Mouse (Mus musculus) heart, embryonic 13.5 days (tissue): ENCODE data around the gene Hivep3. TPM values are rescaled to one million over a fixed set of nuclear protein-coding genes. Genes with fewer than 3 reads are reported as not detected.

Experiments used
- ATAC-seq: fragments of 200-750 bp; cut with Nextera tagmentation; 2 replicates; pipeline ENCODE4 v1.8.0; 2017; ENCODE audit warnings: moderate TSS enrichment; ENCODE audit not compliant: insufficient number of reproducible peaks, low FRiP score, low TSS enrichment; ENCODE audit errors: extremely low read depth
- H3K27ac ChIP-seq: fragments of 300-500 bp; sonication (generic); replicated peaks from 2 replicates; pipeline ENCODE4 v1.5.1; 2015; ENCODE audit warnings: moderate library complexity, mild to moderate bottlenecking, inconsistent platforms
- H3K27me3 ChIP-seq: fragments of 300-500 bp; sonication (generic); replicated peaks from 2 replicates; pipeline ENCODE4 v1.6.1; 2015; ENCODE audit warnings: mild to moderate bottlenecking, inconsistent platforms
- H3K36me3 ChIP-seq: fragments of 300-500 bp; sonication (generic); 2 replicates; pipeline ENCODE4 v1.6.1; 2015; ENCODE audit warnings: mild to moderate bottlenecking, inconsistent platforms
- H3K4me1 ChIP-seq: fragments of 300-500 bp; sonication (generic); 2 replicates; pipeline ENCODE4 v1.6.1; 2015; ENCODE audit warnings: inconsistent platforms
- H3K4me2 ChIP-seq: fragments of 300-500 bp; sonication (generic); 2 replicates; pipeline ENCODE4 v1.6.1; 2015; ENCODE audit warnings: inconsistent platforms, mild to moderate bottlenecking, moderate library complexity
- H3K4me3 ChIP-seq: fragments of 300-500 bp; sonication (generic); 2 replicates; pipeline ENCODE4 v1.5.1; 2015; ENCODE audit warnings: moderate library complexity, mild to moderate bottlenecking, inconsistent platforms
- H3K9ac ChIP-seq: fragments of 300-500 bp; sonication (generic); 2 replicates; pipeline ENCODE4 v1.6.1; 2015; ENCODE audit warnings: inconsistent platforms, mild to moderate bottlenecking, moderate library complexity
- H3K9me3 ChIP-seq: fragments of 300-500 bp; sonication (generic); 2 replicates; pipeline ENCODE4 v1.6.1; 2016; ENCODE audit warnings: inconsistent platforms
- WGBS: fragments of 180-500 bp; shearing (Covaris S2); methylation state at CpG from one replicate; pipeline ENCODE4 v1.1.7; 2015; ENCODE audit warnings: mixed read lengths; 5-methylcytosine and 5-hydroxymethylcytosine counted together
- polyA plus RNA-seq: library from polyadenylated mRNA; unstranded; fragments of >200 nt; fragmentation: Nextera tagmentation; extraction: Ambion mirVana; gene quantifications from 2 replicates; pipeline ENCODE4 v1.2.1, GENCODE M21; 2015

The Hivep3 gene
- polyA plus RNA-seq, 1 experiment from 2014 or later, result 5.0 TPM

DNA sequence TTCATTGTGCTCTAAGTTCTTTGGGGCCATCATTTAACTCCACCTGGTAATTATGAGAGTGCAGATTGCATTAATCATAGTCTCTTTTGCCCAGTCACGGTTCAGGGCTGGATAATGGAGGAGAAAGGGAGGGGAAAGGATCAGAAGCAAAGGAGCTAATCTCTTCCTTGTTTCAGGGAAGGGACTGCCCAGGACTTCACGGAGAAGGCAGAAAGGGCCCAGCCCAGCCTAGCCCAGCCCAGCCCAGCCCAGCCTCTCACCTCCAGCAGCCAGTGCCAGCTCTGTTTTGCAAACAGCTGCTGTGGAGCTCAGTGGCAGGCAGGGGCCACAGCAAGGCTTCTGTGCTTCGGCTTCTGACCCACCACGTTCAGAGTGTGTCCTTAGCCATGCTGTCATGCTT is 180.6 kb downstream of the Hivep3 start:
- no peak for ATAC-seq
- WGBS, result 36% methylated on average over 4 of the region's 4 CpGs
- H3K4me2 ChIP-seq, result no peak overlapping the region

DNA sequence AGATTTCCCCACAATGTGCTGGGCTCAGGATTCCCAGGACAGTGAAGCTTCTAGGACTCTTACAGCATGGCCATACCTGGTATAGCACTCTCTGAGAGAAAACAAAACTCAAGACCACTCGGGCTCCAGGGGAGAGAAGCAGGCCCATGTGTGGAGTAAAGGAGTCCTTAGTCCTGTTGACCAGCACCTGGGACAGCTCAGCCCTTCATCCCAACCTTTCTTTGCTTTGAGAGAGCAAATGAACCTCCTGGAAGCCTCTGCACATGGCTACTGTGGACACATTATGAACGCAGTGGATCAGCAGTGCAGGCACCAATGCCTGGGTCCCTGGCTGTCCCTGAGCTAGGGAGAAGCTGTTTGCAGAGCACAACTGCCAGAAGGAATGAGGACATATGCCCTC is 181.5 kb downstream of the Hivep3 start:
- Histone ChIP-seq H3K9ac (no peak overlapping the region), H3K4me2 (no peak overlapping the region), H3K27ac (no peak overlapping the region), H3K4me3 (no peak overlapping the region), H3K9me3 (no peaks in the 10 kb centered on the region), H3K4me1 (peaks cover 8% of the 10 kb centered on the region; the same call in 1 of the 2 replicates), H3K36me3 (no peaks in the 10 kb centered on the region), H3K27me3 (no peaks in the 10 kb centered on the region)
- no peak for ATAC-seq
- WGBS, result 70% methylated on average over 2 of the region's 2 CpGs

More for the DNA sequence above, 180.6 kb downstream of the Hivep3 start:
- Histone ChIP-seq H3K4me3 (no peak overlapping the region), H3K9ac (no peak overlapping the region), H3K4me1 (peaks cover 8% of the 10 kb centered on the region; the same call in 1 of the 2 replicates), H3K27me3 (0 out of 2 replicates have a peak, but pooled peaks cover 3% of the 10 kb centered on the region), H3K9me3 (no peaks in the 10 kb centered on the region), H3K36me3 (no peaks in the 10 kb centered on the region), H3K27ac (no peak overlapping the region)

DNA sequence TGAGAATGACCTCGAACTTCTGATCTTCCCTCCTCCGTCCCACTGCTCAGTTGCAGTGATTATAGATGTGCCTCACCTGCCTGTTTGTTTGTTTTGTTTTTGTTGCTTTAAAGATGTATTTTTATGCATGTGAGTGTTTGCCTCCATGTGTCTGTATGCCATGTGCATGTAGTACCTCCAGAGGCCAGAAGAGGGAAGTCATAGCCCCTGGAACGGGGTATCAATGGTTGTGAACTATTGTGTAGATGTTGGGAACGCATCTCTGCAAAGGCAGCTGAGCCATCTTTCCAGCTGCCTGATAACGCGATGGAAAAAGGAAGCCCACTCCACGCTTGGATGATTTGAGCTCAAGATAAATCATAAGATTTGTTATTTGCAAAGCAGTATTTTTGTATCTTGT is 183.9 kb downstream of the Hivep3 start:
- H3K36me3 ChIP-seq, result no peaks in the 10 kb centered on the region
- no peak overlapping the region for H3K27ac ChIP-seq
- no peak for ATAC-seq
- no peak overlapping the region for H3K4me2 ChIP-seq
- H3K9me3 ChIP-seq, result no peaks in the 10 kb centered on the region
- WGBS, result 68% methylated on average over 7 of the region's 7 CpGs
- no peaks in the 10 kb centered on the region for H3K27me3 ChIP-seq
- H3K9ac ChIP-seq, result no peak overlapping the region
- no peak overlapping the region for H3K4me3 ChIP-seq
- no peaks in the 10 kb centered on the region for H3K4me1 ChIP-seq

DNA sequence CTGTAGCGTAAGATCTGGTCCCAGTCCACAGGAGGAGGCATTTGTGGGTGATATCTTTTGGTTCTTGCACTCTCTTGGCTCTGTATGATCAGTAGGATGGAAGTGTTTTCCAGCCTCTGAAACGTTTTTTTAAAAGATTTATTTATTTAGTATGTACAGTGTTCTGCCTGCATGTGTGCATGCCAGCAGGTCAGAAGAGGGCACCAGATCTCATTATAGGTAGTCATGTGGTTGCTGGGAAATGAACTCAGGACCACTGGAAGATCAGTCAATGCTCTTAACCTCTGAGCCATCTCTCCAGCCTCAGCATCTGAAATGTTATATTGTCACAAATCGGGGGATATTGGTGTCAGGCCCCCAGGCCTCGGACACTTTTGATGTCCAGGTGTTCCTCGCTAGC is 185.8 kb downstream of the Hivep3 start:
- no peak for ATAC-seq
- H3K9me3 ChIP-seq, result peaks cover 10% of the 10 kb centered on the region; the same call in 1 of the 2 replicates
- H3K27ac ChIP-seq, result no peak overlapping the region
- H3K4me1 ChIP-seq, result no peaks in the 10 kb centered on the region
- no peak overlapping the region for H3K9ac ChIP-seq
- no peaks in the 10 kb centered on the region for H3K27me3 ChIP-seq
- H3K4me3 ChIP-seq, result no peak overlapping the region
- WGBS, result 70% methylated on average over 5 of the region's 5 CpGs
- no peak overlapping the region for H3K4me2 ChIP-seq
- H3K36me3 ChIP-seq, result no peaks in the 10 kb centered on the region

DNA sequence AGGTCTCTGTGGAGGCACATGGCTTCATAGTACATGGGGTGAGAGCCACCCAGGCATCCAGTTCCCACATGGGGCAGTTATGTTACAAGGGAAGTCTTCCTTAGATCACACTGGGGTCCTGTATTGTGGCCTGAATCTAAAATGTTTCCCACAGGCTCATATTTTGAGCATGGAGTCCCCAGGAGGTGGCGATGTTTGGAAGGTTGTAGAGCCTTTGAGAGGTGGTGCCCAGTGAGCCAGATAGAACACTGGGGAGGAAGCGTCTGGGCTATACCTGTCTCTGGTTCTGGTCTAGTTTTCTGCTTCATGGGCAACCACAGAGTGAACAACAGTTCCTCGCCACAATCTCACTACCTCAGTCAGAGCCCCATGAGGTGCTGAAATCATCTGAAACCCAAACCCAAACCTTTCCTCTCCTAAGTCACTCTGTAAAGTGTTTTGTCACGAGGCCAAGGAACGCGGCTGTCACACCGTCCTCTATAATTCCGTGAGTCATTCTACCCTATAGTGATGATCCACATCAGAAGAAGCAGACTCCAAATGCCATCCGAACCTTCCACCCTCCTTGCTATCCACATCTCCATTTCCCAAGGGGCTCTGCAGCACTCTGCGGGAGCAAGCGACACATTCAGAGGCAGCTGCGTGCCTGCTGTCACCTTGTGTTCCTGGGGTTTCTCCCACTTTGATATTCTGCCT is 187.6 kb downstream of the Hivep3 start:
- Histone ChIP-seq H3K4me2 (no peak overlapping the region), H3K36me3 (no peaks in the 10 kb centered on the region), H3K4me3 (no peak overlapping the region), H3K9ac (no peak overlapping the region), H3K9me3 (peaks cover 10% of the 10 kb centered on the region; the same call in 1 of the 2 replicates), H3K27me3 (no peaks in the 10 kb centered on the region), H3K27ac (no peak overlapping the region), H3K4me1 (no peaks in the 10 kb centered on the region)
- WGBS, result 78% methylated on average over 12 of the region's 12 CpGs
- no peak for ATAC-seq

DNA sequence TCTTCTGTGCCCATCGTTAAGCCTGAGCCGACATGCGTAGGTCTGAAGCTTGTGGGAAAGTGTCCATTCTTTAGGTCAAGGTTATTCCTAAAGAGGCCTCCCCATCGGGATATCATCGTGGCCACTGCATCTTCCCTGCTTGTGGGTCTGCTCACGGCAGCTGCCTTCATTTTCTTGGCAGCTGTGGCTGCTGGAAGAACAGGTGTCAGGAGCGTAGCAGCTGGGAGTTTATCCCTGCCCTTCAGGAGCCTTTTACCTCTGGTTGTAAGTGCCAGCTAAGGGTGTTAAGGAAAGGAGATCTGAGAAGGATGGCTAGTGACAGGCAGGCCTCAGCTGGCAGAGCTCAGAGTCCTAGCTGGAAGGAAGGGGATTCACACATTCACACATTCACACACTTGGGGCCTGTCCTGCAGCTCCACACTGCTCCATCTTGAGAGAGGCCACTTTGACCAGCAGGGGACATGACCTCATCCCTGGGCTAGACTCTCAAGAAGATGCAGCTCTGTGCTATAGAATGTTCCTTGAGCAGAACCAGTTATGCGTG is 188.2 kb downstream of the Hivep3 start:
- H3K9ac ChIP-seq, result no peak overlapping the region
- H3K4me2 ChIP-seq, result no peak overlapping the region
- ATAC-seq, result no peak
- H3K9me3 ChIP-seq, result peaks cover 10% of the 10 kb centered on the region; the same call in 1 of the 2 replicates
- H3K36me3 ChIP-seq, result no peaks in the 10 kb centered on the region
- no peaks in the 10 kb centered on the region for H3K4me1 ChIP-seq
- H3K27me3 ChIP-seq, result no peaks in the 10 kb centered on the region
- H3K27ac ChIP-seq, result no peak overlapping the region
- H3K4me3 ChIP-seq, result no peak overlapping the region
- 62% methylated on average over 8 of the region's 8 CpGs for WGBS

DNA sequence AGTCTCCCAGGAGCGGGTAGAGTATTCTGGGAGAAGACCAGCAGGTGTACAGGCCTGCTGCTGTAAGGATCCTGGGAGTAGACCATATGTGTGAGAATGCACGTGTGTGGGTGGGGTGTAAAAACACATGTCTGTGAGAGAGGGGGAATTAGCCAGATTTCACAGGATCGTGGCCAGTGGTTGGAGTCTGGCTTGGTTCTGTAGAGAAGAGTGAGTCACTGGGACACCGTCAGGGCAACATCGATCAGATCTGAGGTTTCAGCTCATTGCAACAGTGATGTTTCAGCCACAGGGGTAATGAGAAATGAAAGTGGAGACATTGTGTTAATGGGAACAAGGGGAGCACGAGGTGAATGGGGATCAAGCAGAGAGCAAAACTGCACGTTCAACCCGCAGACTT is 189.4 kb downstream of the Hivep3 start:
- Histone ChIP-seq H3K9me3 (peaks cover 10% of the 10 kb centered on the region; the same call in 1 of the 2 replicates), H3K4me3 (no peak overlapping the region), H3K9ac (no peak overlapping the region), H3K27me3 (no peaks in the 10 kb centered on the region), H3K27ac (no peak overlapping the region), H3K4me1 (no peaks in the 10 kb centered on the region), H3K36me3 (no peaks in the 10 kb centered on the region), H3K4me2 (no peak overlapping the region)
- 86% methylated on average over 8 of the region's 8 CpGs for WGBS
- ATAC-seq, result no peak

DNA sequence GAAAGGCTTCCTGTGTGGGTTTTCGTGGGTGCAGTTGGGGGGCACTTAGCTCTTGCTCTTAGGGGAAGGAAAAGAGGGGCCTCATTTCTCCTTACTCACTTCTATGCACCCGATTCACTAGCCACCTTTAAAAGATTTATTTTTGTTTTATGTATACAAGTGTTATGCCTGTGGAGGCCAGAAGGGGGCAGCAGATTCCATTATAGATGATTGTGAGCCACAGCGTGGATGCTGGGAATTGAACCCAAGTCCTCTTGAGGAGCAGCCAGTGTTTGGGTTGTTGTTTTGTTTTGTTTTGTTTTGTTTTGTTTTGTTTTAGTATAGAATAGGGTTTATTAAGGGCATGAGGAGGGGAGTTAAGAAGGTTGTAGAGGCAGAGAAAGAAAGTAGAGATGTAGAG is 189.8 kb downstream of the Hivep3 start:
- H3K4me2 ChIP-seq, result no peak overlapping the region
- H3K4me3 ChIP-seq, result no peak overlapping the region
- no peak for ATAC-seq
- H3K9ac ChIP-seq, result no peak overlapping the region
- H3K4me1 ChIP-seq, result no peaks in the 10 kb centered on the region
- H3K27me3 ChIP-seq, result no peaks in the 10 kb centered on the region
- H3K9me3 ChIP-seq, result peaks cover 10% of the 10 kb centered on the region; the same call in 1 of the 2 replicates
- H3K36me3 ChIP-seq, result no peaks in the 10 kb centered on the region
- no peak overlapping the region for H3K27ac ChIP-seq
- 84% methylated on average over 3 of the region's 3 CpGs for WGBS

DNA sequence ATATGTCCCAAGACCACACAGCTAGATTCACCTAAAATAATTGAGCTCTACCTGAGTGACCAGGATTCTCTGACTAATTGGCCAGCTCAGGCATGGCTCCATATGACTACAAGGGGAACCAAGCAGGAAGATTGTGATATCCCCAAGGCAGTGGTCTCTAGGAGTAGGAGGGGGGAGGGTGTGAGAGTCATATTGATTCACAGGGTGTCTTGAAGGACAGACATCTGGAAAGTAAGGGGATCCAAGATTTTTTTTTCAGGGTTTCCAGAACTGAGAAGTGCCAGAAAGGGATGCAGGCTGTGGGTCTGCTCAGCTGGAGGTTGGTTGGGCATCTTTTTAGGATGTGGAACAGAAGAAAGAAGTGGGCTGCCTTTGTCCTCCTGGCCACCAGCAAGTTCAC is 191.5 kb downstream of the Hivep3 start:
- Histone ChIP-seq H3K9me3 (peaks cover 10% of the 10 kb centered on the region; the same call in 1 of the 2 replicates), H3K27ac (no peak overlapping the region), H3K27me3 (no peaks in the 10 kb centered on the region), H3K9ac (no peak overlapping the region), H3K36me3 (no peaks in the 10 kb centered on the region), H3K4me2 (no peak overlapping the region), H3K4me3 (no peak overlapping the region), H3K4me1 (no peaks in the 10 kb centered on the region)
- no peak for ATAC-seq

DNA sequence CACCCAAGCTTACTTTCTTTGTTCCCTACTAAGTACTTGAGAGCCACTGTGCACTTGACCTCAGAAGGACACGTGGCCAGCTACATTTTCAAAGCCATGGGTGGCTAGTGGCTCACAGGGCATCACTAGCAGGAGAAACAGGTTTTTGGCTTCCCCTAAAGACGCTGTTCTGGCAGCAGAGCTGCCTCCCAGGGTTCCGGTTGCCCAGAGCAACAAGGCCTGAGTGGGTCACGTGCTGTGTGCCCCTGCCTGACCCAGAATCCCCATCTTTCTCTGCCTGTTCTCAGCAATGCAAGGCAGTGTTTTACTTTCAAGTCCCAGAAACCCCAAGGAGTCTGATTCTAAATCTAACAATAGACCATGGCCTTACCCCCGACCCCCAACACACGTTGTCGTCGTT is 198.3 kb downstream of the Hivep3 start:
- no peak overlapping the region for H3K4me3 ChIP-seq
- no peaks in the 10 kb centered on the region for H3K4me1 ChIP-seq
- H3K27ac ChIP-seq, result no peak overlapping the region
- no peaks in the 10 kb centered on the region for H3K36me3 ChIP-seq
- H3K9ac ChIP-seq, result no peak overlapping the region
- no peak overlapping the region for H3K4me2 ChIP-seq
- 77% methylated on average over 8 of the region's 8 CpGs for WGBS
- no peak for ATAC-seq
- H3K27me3 ChIP-seq, result no peaks in the 10 kb centered on the region
- H3K9me3 ChIP-seq, result no peaks in the 10 kb centered on the region

DNA sequence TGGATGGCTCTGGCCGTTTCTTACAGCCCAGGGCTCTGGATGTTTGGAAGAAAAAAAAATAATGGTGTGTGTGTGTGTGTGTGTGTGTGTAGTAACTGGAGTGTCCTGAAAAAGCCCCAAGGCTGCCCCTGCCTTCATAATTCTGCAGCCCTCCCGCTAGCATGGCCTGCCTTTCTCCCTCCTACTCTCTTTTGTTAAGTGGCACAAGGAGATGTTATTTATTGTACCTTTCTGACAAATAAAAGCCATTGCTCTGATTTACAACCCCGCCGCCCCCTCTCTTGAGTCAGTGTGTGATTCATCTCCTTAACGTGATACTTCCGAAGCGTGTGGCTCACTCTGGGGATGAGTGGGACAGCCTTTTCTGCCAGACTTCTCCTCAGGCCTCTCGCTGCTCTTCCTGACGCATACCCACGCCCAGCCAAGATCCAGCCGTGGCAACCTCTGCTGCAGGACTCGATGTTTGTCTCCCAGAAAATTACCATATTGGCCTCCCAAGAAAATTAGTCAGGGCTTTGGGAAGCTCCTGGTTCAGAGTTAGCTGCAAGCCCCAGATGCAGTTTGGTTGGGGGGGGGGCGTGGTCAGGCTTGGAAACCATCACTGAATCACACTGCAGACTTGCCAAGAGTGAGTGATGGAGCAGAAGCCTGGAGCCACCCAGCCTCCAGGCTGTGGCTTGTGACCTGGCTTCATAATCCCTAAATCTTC is 199.1 kb downstream of the Hivep3 start:
- no peak overlapping the region for H3K4me2 ChIP-seq

More for the DNA sequence above, 199.1 kb downstream of the Hivep3 start:
- H3K9ac ChIP-seq, result no peak overlapping the region
- WGBS, result 65% methylated on average over 13 of the region's 13 CpGs
- H3K4me3 ChIP-seq, result no peak overlapping the region
- no peak for ATAC-seq
- no peaks in the 10 kb centered on the region for H3K27me3 ChIP-seq
- H3K27ac ChIP-seq, result no peak overlapping the region
- H3K36me3 ChIP-seq, result no peaks in the 10 kb centered on the region
- H3K9me3 ChIP-seq, result no peaks in the 10 kb centered on the region
- H3K4me1 ChIP-seq, result peaks cover 5% of the 10 kb centered on the region
